Mouse (Mus musculus) kidney, adult 2 months (tissue): ENCODE data around the gene Coro7. TPM values are rescaled to one million over a fixed set of nuclear protein-coding genes. Genes with fewer than 3 reads are reported as not detected.

Experiments
- DNase-seq: peaks from one replicate; pipeline ENCODE4 v3.0.0; 2021
- H3K27ac ChIP-seq: fragments of 200-500 bp; 2 replicates; pipeline ENCODE4 v1.5.1; 2012; ENCODE audit warnings: low read depth, low read length, control low read depth, inconsistent platforms; ENCODE audit not compliant: insufficient read depth
- H3K27me3 ChIP-seq: fragments of 200-500 bp; replicated peaks from 2 replicates; pipeline ENCODE4 v1.6.1; 2012; ENCODE audit warnings: mild to moderate bottlenecking, moderate library complexity, low read length, inconsistent platforms; ENCODE audit not compliant: control insufficient read depth, insufficient read depth
- H3K36me3 ChIP-seq: fragments of 200-500 bp; 2 replicates; pipeline ENCODE4 v1.6.1; 2012; ENCODE audit warnings: mild to moderate bottlenecking, moderate library complexity, low read length, inconsistent platforms; ENCODE audit not compliant: control insufficient read depth, insufficient read depth
- H3K4me1 ChIP-seq: fragments of 200-500 bp; 2 replicates; pipeline ENCODE4 v1.6.1; 2011; ENCODE audit warnings: low read length; ENCODE audit not compliant: control insufficient read depth, insufficient read depth
- H3K4me3 ChIP-seq: fragments of 200-500 bp; 2 replicates; pipeline ENCODE4 v1.5.1; 2011; ENCODE audit warnings: mild to moderate bottlenecking, low read depth, low read length, control low read depth; ENCODE audit not compliant: insufficient read depth
- CTCF ChIP-seq: fragments of 200-500 bp; conservative IDR thresholded peaks from 2 replicates; pipeline ENCODE4 v1.5.1; 2011; ENCODE audit warnings: low read depth, mild to moderate bottlenecking, control low read depth, low read length, moderate library complexity, mixed read lengths; ENCODE audit not compliant: insufficient read depth, insufficient read length
- POLR2A ChIP-seq: fragments of 200-500 bp; IDR thresholded peaks from one replicate; pipeline ENCODE4 v1.6.1; 2011; ENCODE audit warnings: low read depth, low read length, control low read depth
- WGBS: fragments of 180-500 bp; shearing (Covaris S2); methylation state at CpG from one replicate; pipeline ENCODE4 v1.1.7; 2018; 5-methylcytosine and 5-hydroxymethylcytosine counted together
- polyA plus RNA-seq: library from polyadenylated mRNA; depleted of rRNA; stranded (reverse); fragments of >200 nt; gene quantifications from 2 replicates; pipeline ENCODE4 v1.2.3, GENCODE M21; 2012

The Coro7 gene
- polyA plus RNA-seq, 1 experiment, result 43.1 TPM

DNA sequence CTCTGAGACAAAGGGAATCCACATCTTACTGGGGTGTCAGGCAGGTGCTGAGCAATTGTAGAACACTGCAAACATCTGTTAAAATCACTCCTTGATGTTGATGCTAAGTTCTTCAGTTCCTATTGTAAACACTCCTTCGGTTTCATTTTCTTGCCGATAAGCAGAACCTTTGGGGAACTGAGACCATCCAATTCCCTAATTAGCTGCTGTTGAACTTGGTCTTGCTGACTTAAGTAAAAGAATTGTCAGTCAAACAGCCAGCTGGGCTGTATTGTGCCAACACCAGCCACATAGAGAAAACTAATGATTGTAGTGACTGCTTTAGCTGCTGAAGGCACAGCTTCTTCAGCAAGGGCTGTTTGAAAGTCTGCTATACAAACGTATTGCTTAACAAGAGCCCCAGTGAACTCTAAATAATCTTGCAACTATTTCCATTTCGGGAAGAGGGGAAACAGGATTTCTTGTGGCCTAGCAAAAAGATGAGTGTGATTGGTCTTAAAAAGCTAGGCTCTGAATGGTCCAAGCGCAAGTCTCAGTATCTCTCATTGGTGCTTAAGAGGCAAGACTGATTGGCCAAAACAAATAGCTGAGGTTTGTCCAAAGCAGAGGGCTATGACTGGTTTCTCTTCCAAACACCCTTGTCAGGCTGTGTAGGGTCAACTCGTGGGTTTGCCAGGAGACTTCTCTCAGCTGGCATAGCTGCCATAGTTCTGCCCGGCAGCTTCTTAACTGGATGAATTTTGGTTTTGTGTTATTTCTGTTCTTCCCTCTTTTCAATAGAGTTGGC lies 42.7 kb upstream of the Coro7 start:
- Histone ChIP-seq H3K27me3 (no peaks in the 10 kb centered on the region), H3K27ac (no peak overlapping the region), H3K4me1 (no peaks in the 10 kb centered on the region; the same call in 1 of the 2 replicates), H3K36me3 (no peaks in the 10 kb centered on the region), H3K4me3 (no peak overlapping the region)
- DNase-seq, result no peak
- TF ChIP-seq CTCF, result no peak
- no peak for TF ChIP-seq POLR2A
- 66% methylated on average over 7 of the region's 7 CpGs for WGBS

DNA sequence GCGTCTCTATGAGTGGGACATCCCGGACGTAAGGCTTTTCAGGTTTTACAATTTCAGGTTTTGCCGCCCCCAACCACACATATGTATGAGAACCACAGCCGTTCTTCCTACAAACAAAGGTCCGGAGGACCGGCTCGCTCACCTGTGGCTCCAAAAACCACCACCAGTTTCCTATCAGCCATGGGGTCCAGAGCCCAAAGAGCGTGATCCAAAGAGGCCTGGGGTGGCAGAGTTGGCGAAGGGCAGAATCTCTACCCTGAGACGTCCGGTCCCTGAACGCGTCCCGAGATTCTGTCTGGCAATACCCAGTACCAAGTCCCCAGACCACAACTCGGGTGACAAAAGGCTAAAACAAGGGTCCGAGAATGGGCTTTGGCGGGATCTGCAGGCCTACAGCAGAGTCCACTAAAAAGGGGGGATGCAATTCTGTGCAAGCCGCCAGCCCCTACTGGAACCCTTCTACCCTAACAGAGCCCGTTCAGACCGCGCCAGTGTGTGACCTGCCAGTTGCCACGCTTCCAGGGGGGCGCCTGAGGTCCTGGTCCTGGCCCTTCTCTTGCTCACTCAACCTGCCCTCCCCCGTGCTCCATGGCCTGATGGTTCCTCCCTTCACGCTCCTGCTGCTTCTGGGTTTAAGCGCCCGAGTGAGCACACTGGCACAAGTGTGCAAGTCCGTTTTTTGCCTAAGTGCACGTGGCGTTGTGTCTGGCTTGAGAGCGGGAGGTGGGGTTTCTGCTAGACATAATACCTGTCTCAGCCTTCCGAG lies 39.4 kb upstream of the Coro7 start, which contains the start of gene Nmral1:
Nmral1 (minus strand) TSS at position 604 of the 766 bp plus-strand sequence.
- Histone ChIP-seq H3K36me3 (no peaks in the 10 kb centered on the region), H3K4me1 (no peaks in the 10 kb centered on the region; the same call in 1 of the 2 replicates), H3K27me3 (no peaks in the 10 kb centered on the region), H3K27ac (no peak within 1 kb of the TSS), H3K4me3 (peak within 1 kb of the TSS; percentile 66)
- 7% methylated on average over 33 of the region's 33 CpGs for WGBS
- DNase-seq, result peak; percentile 80
- no peak for TF ChIP-seq POLR2A
- TF ChIP-seq CTCF, result no peak

DNA sequence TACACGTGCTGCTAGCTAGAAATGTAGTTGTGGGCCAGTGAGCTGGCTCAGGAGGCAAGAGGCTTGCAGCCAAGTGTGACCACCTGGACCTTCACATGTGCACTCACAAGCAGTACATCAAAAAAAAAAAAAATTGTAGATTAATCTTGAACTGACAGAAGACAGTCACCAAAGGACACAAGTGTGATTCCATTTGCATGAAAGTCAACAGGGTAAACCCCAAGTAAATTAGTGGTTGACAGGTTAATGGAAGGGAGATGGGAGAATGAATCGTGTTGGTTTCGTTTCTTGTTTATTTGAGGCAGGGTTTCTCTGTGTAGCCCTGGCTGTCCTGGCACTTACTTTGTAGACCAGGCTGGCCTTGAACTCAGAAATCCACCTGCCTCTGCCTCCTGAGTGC lies 38.3 kb upstream of the Coro7 start:
- WGBS, result 50% methylated on average over 3 of the region's 3 CpGs
- Histone ChIP-seq H3K4me3 (no peak overlapping the region), H3K4me1 (no peaks in the 10 kb centered on the region; the same call in 1 of the 2 replicates), H3K36me3 (no peaks in the 10 kb centered on the region), H3K27me3 (no peaks in the 10 kb centered on the region), H3K27ac (no peak overlapping the region)
- TF ChIP-seq POLR2A (no peak), CTCF (no peak)
- DNase-seq, result no peak

DNA sequence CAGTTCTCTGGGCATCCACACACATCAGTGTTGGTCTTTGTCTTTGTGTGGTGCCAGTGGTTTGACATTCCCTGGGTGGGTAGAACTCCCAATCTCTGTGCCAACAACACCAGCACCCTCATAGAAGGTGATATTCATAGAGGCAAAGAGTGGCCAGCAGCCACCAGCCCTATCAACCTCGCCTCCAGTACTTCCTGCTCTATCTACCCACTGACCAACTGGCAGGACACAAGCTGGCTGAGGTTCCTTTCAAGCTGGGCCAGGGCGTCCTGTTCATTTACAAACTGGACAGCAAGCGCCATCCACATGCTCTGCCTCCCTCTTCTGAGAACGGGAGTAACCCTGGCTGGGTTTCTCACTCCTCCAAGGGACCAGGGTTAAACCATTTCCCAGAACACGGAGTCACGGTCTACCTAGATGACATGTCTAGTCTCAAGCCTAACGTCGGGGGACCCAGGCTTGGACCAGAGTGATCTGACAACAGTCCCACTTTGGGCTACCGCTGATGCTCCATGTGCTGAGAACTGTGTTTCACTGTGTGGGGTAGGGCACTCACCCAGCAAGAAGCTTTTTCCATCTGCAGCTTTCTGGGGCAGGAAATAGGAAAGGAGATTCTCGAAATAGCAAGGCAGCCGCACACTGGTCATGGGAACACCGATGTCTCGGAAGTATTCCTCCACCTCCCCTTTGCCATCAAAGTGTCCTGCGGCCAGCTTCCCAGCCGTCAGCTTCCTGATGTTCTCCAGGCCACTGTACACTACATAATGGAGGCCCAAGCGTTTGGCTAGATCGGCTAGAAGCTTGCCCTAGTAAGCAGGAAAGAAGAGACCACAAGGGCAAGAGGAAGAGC lies 34.5 kb upstream of the Coro7 start:
- Histone ChIP-seq H3K36me3 (no peaks in the 10 kb centered on the region), H3K27ac (no peak overlapping the region), H3K27me3 (no peaks in the 10 kb centered on the region), H3K4me3 (no peak overlapping the region), H3K4me1 (no peaks in the 10 kb centered on the region)
- WGBS, result 87% methylated on average over 17 of the region's 17 CpGs
- no peak for DNase-seq
- TF ChIP-seq CTCF (no peak), POLR2A (no peak)

DNA sequence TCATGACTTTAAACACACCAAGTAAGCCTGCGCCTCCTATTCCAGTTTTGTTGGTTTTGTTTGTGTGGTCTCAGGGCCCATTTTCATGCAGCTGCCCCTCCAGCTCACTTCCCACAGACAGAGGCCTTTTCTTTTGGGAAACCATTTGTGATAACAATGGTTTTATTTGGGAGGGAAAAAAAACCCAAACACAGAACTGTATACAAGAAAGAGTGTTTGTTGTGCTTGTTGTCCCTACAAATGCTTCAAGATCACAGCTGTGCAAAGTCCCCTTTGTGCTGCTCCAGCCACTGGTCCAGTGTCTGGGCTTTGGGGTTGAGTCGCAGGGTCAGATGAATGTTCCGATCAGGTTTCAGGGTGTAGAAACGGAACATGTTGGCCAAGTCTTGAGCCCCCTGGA lies 31.6 kb upstream of the Coro7 start:
- H3K4me1 ChIP-seq, result no peaks in the 10 kb centered on the region
- TF ChIP-seq POLR2A, result no peak
- TF ChIP-seq CTCF, result no peak
- H3K27me3 ChIP-seq, result no peaks in the 10 kb centered on the region
- H3K27ac ChIP-seq, result no peak overlapping the region
- WGBS, result 94% methylated on average over 4 of the region's 4 CpGs
- H3K4me3 ChIP-seq, result no peak overlapping the region
- no peak for DNase-seq
- peaks cover 3% of the 10 kb centered on the region; the same call in 1 of the 2 replicates for H3K36me3 ChIP-seq

DNA sequence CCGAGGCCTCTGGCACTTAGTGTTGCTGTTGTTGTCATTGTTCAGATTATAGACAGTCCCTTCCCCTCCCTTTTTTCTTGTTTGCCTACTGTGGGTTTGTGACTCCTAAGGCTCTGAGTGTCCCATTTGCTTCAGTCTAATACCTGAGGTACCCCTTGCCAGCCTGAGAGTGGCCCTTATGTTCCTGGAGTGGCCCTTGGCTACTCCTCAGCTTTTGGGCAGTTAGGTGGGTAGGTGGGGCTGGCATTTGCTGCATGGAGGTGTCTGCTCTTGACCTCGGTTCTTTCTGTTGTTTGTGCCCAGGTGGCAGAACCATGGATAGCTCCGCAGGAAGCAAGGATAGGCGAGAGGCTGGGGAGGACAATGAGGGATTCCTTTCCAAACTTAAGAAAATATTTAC lies 26.0 kb upstream of the Coro7 start:
- peaks cover 3% of the 10 kb centered on the region; the same call in 1 of the 2 replicates for H3K36me3 ChIP-seq
- 68% methylated on average over 4 of the region's 4 CpGs for WGBS
- TF ChIP-seq CTCF (no peak), POLR2A (no peak)
- DNase-seq, result no peak
- H3K4me1 ChIP-seq, result peaks cover 3% of the 10 kb centered on the region; the same call in 1 of the 2 replicates
- H3K27ac ChIP-seq, result no peak overlapping the region
- H3K4me3 ChIP-seq, result no peak overlapping the region
- no peaks in the 10 kb centered on the region for H3K27me3 ChIP-seq
